Mouse (Mus musculus): ENCODE measurements around the gene Pnpla3. TPM values are rescaled to one million over a fixed set of nuclear protein-coding genes. Genes with fewer than 3 reads are reported as not detected.
A peak's percentile ranks its signal among the peaks of the same experiment; 100 is the strongest.

The Pnpla3 gene
- total RNA-seq, 2 experiments from 2014 or later, result 3.1 to 10.6 TPM

- peak; percentile 55 for DNase-seq
- intact Hi-C loops (cut with DNase I; ENCODE audit: low total_unique reads), result loop anchor here (5.0 kb wide), 1 partner anchor 405 kb away; no protein-coding TSS in a partner anchor
These were observed 45.1 kb downstream of the Pnpla3 start for GRCm38 (mm10) chr15:84212756-84213105.

DNA sequence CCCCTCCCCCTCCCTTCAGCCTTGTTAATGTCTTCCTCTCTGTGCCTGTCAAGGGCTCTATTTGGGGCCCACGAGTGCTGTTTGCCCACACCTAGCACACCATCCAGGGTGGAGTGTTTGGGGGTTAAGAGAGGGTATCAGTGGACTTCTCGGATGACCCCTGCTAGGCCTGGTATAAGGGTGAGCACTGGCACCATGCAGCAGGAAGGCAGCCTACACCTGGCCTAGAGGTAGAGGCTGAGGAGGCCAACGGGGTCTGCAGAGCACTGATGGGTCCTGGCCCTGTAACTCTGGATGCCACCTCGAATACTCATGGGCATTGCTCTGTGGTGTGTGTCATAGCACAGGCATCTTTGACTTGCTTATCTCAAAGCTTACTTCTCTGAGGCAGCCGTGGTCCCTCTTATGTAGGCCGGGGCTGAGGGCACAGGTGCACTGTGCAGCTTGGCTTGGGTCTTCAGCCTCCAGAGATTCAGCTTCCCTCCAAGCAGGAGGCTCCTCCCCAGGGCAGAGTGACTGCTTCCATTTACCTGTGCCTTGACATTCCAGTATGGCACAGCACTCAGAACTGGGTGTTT is 45.6 kb downstream of the Pnpla3 start:
- intact Hi-C loops (cut with DNase I; ENCODE audit: low total_unique reads), result loop anchor here (5.0 kb wide), 1 partner anchor 404 kb away; no protein-coding TSS in a partner anchor
- no peak for DNase-seq

- intact Hi-C loops (cut with DNase I; ENCODE audit: low total_unique reads), result loop anchor here (5.0 kb wide), 1 partner anchor 403 kb away; no protein-coding TSS in a partner anchor
- no peak for DNase-seq
These were observed 46.8 kb downstream of the Pnpla3 start for GRCm38 (mm10) chr15:84214476-84214875.

- intact Hi-C loops (cut with DNase I; ENCODE audit: low total_unique reads), result no loop called here
- no peak for DNase-seq
These were observed 47.6 kb downstream of the Pnpla3 start for GRCm38 (mm10) chr15:84215273-84215672.

DNA sequence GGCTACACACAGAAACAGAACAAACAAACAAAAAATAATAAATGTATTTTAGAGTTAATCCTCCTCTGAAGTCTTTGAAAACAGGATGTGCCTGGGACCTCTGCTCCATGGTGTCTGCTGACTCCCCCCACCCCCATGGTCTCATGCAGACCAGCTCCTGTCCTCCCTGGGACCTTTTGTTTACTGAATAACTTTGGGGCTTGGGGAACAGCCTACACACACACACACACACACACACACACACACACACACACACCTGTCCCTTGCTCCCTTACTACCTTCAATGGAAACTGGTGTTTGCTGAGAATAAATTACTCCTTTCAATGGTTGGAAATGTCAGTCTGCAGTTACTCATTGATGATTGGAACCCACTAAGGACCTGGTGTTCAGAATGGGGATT is 48.4 kb downstream of the Pnpla3 start:
- intact Hi-C loops (cut with DNase I; ENCODE audit: low total_unique reads), result no loop called here
- DNase-seq, result no peak

- intact Hi-C loops (cut with DNase I; ENCODE audit: low total_unique reads), result no loop called here
- DNase-seq, result no peak
These were observed 48.9 kb downstream of the Pnpla3 start for GRCm38 (mm10) chr15:84216461-84217084.

GRCm38 (mm10) chr15:84217969-84218782 is 50.5 kb downstream of the Pnpla3 start:
- no peak for DNase-seq
- intact Hi-C loops (cut with DNase I; ENCODE audit: low total_unique reads), result no loop called here

GRCm38 (mm10) chr15:84218783-84219271 is 51.2 kb downstream of the Pnpla3 start:
- intact Hi-C loops (cut with DNase I; ENCODE audit: low total_unique reads), result no loop called here

GRCm38 (mm10) chr15:84221539-84221938 is 53.9 kb downstream of the Pnpla3 start:
- intact Hi-C loops (cut with DNase I; ENCODE audit: low total_unique reads), result no loop called here

More at GRCm38 (mm10) chr15:84218783-84219271, 51.2 kb downstream of the Pnpla3 start:
- no peak for DNase-seq

GRCm38 (mm10) chr15:84223423-84223822 is 55.8 kb downstream of the Pnpla3 start:
- intact Hi-C loops (cut with DNase I; ENCODE audit: low total_unique reads), result no loop called here
- no peak for DNase-seq

More at GRCm38 (mm10) chr15:84221539-84221938, 53.9 kb downstream of the Pnpla3 start:
- DNase-seq, result no peak

GRCm38 (mm10) chr15:84224779-84225178 is 57.1 kb downstream of the Pnpla3 start:
- intact Hi-C loops (cut with DNase I; ENCODE audit: low total_unique reads), result no loop called here
- no peak for DNase-seq

DNA sequence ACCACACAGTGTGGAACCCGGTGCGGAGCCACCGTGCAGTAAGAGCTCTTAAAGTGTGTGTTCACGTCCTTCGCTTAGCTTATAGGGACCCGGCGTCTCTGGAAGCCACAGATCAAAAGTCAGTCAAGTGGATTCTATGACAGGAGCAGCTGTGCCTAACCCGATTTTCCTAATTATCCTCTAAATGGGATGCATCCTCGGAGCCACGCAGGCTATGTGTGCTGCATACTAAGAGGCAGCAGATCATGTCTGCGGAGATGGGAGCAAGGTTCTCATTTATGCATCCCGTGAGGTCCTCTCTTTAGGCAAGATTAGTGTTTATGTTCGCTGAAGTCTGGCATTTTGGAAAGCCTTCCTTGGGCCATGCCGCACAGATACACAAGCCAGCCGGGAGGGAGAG is 59.3 kb downstream of the Pnpla3 start:
- no peak for DNase-seq
- intact Hi-C loops (cut with DNase I; ENCODE audit: low total_unique reads), result no loop called here

- intact Hi-C loops (cut with DNase I; ENCODE audit: low total_unique reads), result no loop called here
- no peak for DNase-seq
These were observed 63.0 kb downstream of the Pnpla3 start for GRCm38 (mm10) chr15:84230661-84231060.

DNA sequence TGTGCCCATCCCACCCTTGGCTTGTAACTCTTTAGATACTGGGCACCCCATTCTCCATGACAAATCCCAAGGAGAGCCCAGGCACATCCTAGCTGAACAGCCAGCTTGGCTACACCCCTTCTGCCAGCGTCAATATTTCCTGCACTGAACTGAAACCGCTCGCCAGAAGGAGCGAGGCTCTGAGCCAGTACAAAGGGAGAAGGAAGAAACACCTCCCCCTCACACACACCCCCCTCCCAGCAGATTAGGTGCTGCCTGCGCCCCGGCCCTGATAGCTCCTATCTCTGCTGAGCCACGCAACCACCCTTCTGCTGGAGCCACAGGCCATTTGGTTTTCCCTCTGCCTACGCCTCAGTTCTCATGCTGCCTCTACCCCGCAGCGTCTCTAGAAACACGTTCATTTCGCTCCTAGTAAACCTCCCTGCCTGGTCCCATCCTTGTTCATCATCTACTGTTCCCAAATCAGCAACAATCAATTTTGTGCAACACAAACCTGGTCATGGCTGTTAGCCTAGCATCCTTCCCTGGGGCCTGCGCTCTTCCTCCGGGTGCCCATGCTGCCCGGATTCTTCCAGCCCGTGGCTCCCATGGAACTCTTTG is 63.6 kb downstream of the Pnpla3 start:
- intact Hi-C loops (cut with DNase I; ENCODE audit: low total_unique reads), result no loop called here

DNA sequence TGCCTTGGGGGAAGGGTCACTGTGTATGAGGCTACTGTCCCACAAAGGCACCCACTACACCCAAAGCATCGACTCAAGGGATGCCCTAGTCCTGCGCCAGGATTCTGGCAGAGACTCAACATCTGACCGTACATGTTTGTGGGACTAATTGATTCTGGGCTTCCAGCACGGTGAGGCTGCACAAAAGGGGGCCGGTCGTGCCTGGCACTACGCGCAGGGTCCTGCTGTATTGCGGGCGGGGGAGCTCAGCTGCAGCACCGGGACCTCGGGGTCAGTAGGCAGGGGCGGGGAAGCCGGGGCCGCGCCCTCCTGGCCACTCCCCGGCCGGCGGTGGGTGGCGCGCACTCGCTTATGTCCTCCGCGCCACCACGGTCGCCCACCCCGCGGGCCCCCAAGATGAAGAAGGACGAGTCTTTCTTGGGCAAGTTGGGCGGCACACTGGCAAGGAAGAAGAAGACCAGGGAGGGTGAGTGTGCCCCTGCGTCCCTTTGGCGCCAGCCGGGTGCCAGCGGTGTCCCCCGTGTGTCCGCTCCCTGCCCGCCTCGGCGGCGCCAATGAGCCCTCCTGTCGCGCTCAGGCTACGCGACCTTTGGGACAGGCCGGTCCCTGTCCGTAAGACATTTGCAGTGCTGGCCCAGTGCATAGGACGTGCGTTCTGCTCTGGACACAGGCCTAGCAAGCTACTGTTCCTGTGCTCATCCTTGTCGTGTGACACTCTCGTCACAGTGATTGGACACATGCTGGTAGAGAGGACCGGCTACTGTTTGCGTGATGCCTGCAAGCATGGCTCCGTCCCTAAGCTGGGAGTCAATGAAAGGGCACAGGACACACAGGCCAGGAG is 64.3 kb downstream of the Pnpla3 start, which contains the start of gene Parvb:
Gene Parvb, plus strand, starts transcription at position 323 of the 841 bp plus-strand sequence.
- DNase-seq, result peak; percentile 47
- intact Hi-C loops (cut with DNase I; ENCODE audit: low total_unique reads), result no loop called here

More for the DNA sequence above, 63.6 kb downstream of the Pnpla3 start:
- no peak for DNase-seq

DNA sequence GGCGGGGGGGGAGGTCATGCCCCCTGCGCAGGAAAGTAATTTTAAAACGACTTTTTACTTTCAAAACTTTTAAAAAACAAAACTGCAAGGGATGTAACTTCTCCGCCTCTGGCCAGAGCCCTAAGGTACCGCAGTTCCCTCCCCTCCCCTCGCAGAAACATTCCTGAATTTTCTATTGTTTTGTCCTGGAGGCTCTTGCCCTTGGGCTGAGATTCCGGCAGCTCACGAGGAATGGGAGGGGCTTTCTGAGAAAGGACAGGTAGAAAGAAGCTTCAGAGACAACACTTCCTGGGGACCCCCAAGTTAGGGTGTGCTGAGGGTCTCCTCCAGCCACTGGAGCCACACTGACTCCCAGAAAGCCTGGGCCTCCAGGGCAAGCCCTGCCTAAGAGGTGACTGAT is 65.0 kb downstream of the Pnpla3 start:
- intact Hi-C loops (cut with DNase I; ENCODE audit: low total_unique reads), result no loop called here

GRCm38 (mm10) chr15:84234794-84235581 is 67.4 kb downstream of the Pnpla3 start:
- intact Hi-C loops (cut with DNase I; ENCODE audit: low total_unique reads), result no loop called here
- no peak for DNase-seq

More for the DNA sequence above, 65.0 kb downstream of the Pnpla3 start:
- DNase-seq, result no peak

GRCm38 (mm10) chr15:84235646-84236045 is 68.0 kb downstream of the Pnpla3 start:
- intact Hi-C loops (cut with DNase I; ENCODE audit: low total_unique reads), result no loop called here
- no peak for DNase-seq
